Mouse (Mus musculus): ENCODE data around the gene Tns3.

- no peak for TF ChIP-seq CTCF (IDR thresholded peaks at IDR 0.05; ENCODE audit: low read depth, low read length)
- TF ChIP-seq GATA2 (IDR thresholded peaks at IDR 0.05; ENCODE audit: borderline replicate concordance, low read depth, low read length) = no peak
- TF ChIP-seq TAL1 (conservative IDR thresholded peaks at IDR 0.05; ENCODE audit: low read depth, low read length) = no peak
- no peak for TF ChIP-seq GATA1 (IDR thresholded peaks at IDR 0.05; ENCODE audit: borderline replicate concordance, low read length)
- TF ChIP-seq POLR2AphosphoS5 (IDR thresholded peaks at IDR 0.05; ENCODE audit: insufficient replicate concordance, low read depth, low read length) = no peak
These were observed 7.6 kb downstream of the Tns3 start for GRCm38 (mm10) chr11:8656448-8657393.

All from G1E (cell line).